ENCODE assay signal across 9 mouse cellular contexts in the genomic region with DNA sequence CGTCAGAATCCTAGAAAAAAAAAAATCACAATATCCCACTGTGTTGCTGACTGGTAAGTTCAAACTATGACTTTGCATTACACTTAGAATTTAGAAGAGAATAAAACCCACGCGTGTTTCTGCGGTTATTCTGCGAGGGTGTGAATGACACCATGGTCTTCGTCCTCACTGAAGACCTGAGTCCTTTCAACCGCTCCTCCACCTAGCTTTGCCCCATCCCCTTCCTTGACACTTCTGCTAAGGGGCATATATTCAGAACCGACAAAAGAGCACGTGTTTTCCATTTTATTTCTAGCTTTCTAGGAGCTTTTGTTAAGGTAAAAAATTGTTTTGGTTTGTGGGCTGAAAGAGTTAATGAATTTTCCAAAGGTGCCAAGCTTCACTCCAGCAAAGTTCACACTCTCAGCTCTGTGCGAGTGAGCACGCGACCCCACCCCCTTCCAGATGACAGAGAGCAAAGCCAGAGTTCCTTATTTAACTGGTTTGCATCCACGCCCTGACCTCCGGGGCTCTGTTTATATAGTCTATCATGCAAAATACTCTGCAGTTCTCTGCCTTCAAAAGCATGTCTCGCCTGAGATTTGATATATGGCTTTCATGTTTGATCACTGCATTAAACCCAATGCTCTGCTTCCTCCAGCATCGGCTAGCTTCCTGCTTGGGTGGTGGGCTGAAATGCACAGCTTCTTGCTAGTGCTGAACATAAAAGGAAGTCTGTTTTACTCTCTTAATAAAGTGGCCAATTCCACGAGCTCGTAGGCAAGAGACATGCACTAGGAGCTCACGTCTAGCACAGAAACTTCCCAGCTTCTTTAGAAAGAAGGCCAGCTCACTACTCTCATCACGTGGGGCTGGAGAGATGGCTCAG.
DNase-seq lines count a peak whose midpoint lies in the region; ATAC-seq lines count a peak whose summit lies in the region.
"Had no signal": no experiment of that assay in that cellular context is flagged by ENCODE, and none has a peak within 500 bp of the region (broad histone marks: within the 10 kb centered on the region; RNA-seq: fewer than 3 reads in every experiment).

No protein-coding gene starts in this region.

- ATAC-seq in heart, embryonic 12.5 days (ENCODE audit: insufficient number of reproducible peaks, low FRiP score) = peak; percentile 84
- no peak for ATAC-seq in midbrain, embryonic 11.5 days (ENCODE audit: low FRiP score)
- no peak for ATAC-seq in midbrain, embryonic 16.5 days
- no peak for ATAC-seq in CD4-positive, CD25-positive, alpha-beta regulatory T cell, adult 4 months

- peaks cover 20% of the 10 kb centered on the region for H3K4me1 ChIP-seq in heart, embryonic 12.5 days (replicated peaks)
- peaks cover 7% of the 10 kb centered on the region for H3K4me1 ChIP-seq in midbrain, embryonic 11.5 days (ENCODE audit: control insufficient read depth, insufficient read depth, low read length)
- H3K4me1 ChIP-seq in midbrain, embryonic 16.5 days (ENCODE audit: control insufficient read depth, insufficient read depth, low read length) = peaks cover 11% of the 10 kb centered on the region
- H3K4me1 ChIP-seq in limb, embryonic 10.5 days = peaks cover 47% of the 10 kb centered on the region

- H3K4me3 ChIP-seq in heart, embryonic 12.5 days = no peak overlapping the region
- no peak overlapping the region for H3K4me3 ChIP-seq in midbrain, embryonic 11.5 days (ENCODE audit: low read depth, low read length)
- no peak overlapping the region for H3K4me3 ChIP-seq in midbrain, embryonic 16.5 days (ENCODE audit: low read depth, low read length)
- peak overlapping the region; percentile 4; the same call in 1 of the 2 replicates for H3K4me3 ChIP-seq in limb, embryonic 10.5 days

- H3K27ac ChIP-seq in heart, embryonic 12.5 days (ENCODE audit: poor library complexity, severe bottlenecking) = peak overlapping the region; percentile 66
- no peak overlapping the region for H3K27ac ChIP-seq in midbrain, embryonic 11.5 days (ENCODE audit: low read depth, low read length)
- H3K27ac ChIP-seq in midbrain, embryonic 16.5 days (ENCODE audit: low read length) = no peak overlapping the region
- peak overlapping the region; percentile 74 for H3K27ac ChIP-seq in limb, embryonic 10.5 days

- peak overlapping the region; percentile 46 for H3K4me2 ChIP-seq in heart, embryonic 12.5 days
- H3K4me2 ChIP-seq in midbrain, embryonic 11.5 days = no peak overlapping the region
- H3K4me2 ChIP-seq in midbrain, embryonic 16.5 days (ENCODE audit: low read length) = no peak overlapping the region

- 31% methylated on average over 20 of the region's 20 CpGs for WGBS in heart, embryonic 12.5 days
- WGBS in midbrain, embryonic 11.5 days = 59% methylated on average over 20 of the region's 20 CpGs
- WGBS in midbrain, embryonic 16.5 days = 51% methylated on average over 20 of the region's 20 CpGs
- 23% methylated on average over 20 of the region's 20 CpGs for WGBS in limb, embryonic 10.5 days

- no peaks in the 10 kb centered on the region for H3K27me3 ChIP-seq in heart, embryonic 12.5 days (replicated peaks)
- no peaks in the 10 kb centered on the region for H3K27me3 ChIP-seq in midbrain, embryonic 11.5 days (ENCODE audit: control insufficient read depth, insufficient read depth, low read length)
- no peaks in the 10 kb centered on the region for H3K27me3 ChIP-seq in midbrain, embryonic 16.5 days (ENCODE audit: control insufficient read depth, insufficient read depth, low read depth, low read length)
- H3K27me3 ChIP-seq in limb, embryonic 10.5 days (ENCODE audit: low read depth, poor library complexity, severe bottlenecking) = no peaks in the 10 kb centered on the region

- H3K9ac ChIP-seq in heart, embryonic 12.5 days = no peak overlapping the region
- no peak overlapping the region for H3K9ac ChIP-seq in midbrain, embryonic 11.5 days (ENCODE audit: low read length)
- H3K9ac ChIP-seq in midbrain, embryonic 16.5 days (ENCODE audit: low read depth, low read length) = no peak overlapping the region

- DNase-seq in heart, adult 18-20 months = no peak
- peak; percentile 85 for DNase-seq in midbrain, embryonic 11.5 days (ENCODE audit: low spot score, missing footprints)
- peak; percentile 67 for DNase-seq in limb, embryonic 10.5 days (ENCODE audit: low spot score)
- peak; percentile 70 for DNase-seq in yolk sac, embryonic 10.5 days (ENCODE audit: low spot score)
- DNase-seq in right cerebral cortex, postnatal 36 days (ENCODE audit: low spot score in 2 of 2) = no peak
- DNase-seq: retina, postnatal 1 day had no signal

- peaks cover 14% of the 10 kb centered on the region for H3K36me3 ChIP-seq in heart, embryonic 12.5 days
- H3K36me3 ChIP-seq in midbrain, embryonic 11.5 days (ENCODE audit: control insufficient read depth, insufficient read depth, low read length) = no peaks in the 10 kb centered on the region
- no peaks in the 10 kb centered on the region for H3K36me3 ChIP-seq in midbrain, embryonic 16.5 days (ENCODE audit: control insufficient read depth, insufficient read depth, low read length)
- H3K36me3 ChIP-seq in limb, embryonic 10.5 days = no peaks in the 10 kb centered on the region

- no peaks in the 10 kb centered on the region for H3K9me3 ChIP-seq in heart, embryonic 12.5 days (replicated peaks)
- H3K9me3 ChIP-seq in midbrain, embryonic 11.5 days (ENCODE audit: control insufficient read depth, low read length) = no peaks in the 10 kb centered on the region
- no peaks in the 10 kb centered on the region for H3K9me3 ChIP-seq in midbrain, embryonic 16.5 days (replicated peaks; ENCODE audit: control insufficient read depth, low read length, poor library complexity, severe bottlenecking)
- no peaks in the 10 kb centered on the region for H3K9me3 ChIP-seq in limb, embryonic 10.5 days (replicated peaks)

Comparison
In these comparisons a context has a peak if more than half of its experiments do, and no peak if none do; other contexts are left out.
1. H3K27ac ChIP-seq: peak in heart, embryonic 12.5 days (single experiment) and limb, embryonic 10.5 days (single experiment); none in midbrain, embryonic 11.5 days (single experiment) and midbrain, embryonic 16.5 days (single experiment).
2. DNase-seq: peak in midbrain, embryonic 11.5 days (single experiment), limb, embryonic 10.5 days (single experiment) and yolk sac, embryonic 10.5 days (single experiment); none in heart, adult 18-20 months (0 of 2) and right cerebral cortex, postnatal 36 days (0 of 2).